Mouse (Mus musculus) ovary, postnatal 36 days (tissue): ENCODE results near the gene Klrd1.
"Not testable (repeated sequence)": the region's sequence is repeated elsewhere in the genome, so short reads cannot be mapped to it uniquely, and the experiment has no call there.

Experiments
- DNase-seq: peaks from one replicate; pipeline ENCODE4 v3.0.0; 2022; ENCODE audit warnings: low spot score, mixed read lengths

Gene Klrd1

DNA sequence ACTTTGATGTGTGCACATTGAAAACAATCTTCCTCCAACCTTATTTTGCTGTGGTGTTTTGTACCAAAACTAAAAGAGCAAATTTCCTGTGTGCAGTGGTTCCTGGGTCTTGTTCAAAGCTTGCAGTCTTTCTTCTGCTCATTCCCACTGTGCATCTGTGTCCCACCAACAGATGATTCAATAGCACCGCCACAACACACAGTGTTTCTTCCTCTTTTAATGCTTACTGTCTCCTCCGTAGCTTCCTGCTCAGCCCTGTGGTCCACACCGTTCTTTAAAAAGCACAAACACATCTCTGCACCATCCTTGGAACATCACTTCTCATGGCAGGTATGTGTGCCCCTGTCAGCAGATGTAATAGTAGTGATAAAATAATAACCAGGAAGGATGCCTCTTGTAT, at the start of gene Klrd1:
Gene Klrd1, plus strand, starts transcription at position 275 of the 400 bp plus-strand sequence.
- DNase-seq = no peak

DNA sequence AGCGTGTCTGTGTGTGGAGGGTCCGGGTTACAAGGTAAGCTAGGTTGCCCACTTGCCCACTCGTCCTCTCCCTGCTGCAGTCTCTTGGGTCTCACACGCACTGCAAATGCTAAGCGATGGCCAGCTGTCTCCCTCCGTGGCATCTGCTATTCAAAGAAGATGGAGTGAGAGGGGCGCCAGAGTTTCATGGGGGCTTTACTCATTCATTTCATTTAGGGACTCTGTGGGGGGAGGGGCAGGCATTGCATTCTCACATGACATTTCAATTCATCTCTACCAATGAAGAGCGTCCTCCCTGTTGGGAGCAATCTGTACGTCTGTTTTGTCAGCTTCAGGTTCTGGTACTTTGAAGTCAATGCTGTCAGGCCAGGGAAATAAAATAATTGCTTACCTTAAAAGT, 49.7 kb upstream of the Klrd1 start:
- DNase-seq = no peak

DNA sequence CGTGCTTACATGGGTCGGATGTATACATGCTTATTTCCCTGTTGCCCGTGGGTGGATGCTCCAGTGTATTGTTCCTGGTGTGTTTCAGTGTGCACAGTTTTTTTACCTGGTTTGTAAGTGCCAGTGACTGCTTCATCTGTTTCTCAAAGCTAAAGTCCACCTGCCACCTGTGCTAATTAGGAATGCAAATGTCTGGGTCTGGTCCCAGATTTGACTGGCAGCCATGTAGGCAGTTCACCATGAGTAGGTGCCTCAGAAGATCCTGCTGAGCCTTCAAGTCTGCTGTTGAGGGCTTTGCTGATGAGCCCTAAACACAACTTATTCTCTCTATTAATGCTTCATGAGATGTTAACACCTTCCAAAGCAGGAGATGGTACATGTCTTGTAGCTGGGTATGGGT, 49.0 kb upstream of the Klrd1 start:
- no peak for DNase-seq

DNA sequence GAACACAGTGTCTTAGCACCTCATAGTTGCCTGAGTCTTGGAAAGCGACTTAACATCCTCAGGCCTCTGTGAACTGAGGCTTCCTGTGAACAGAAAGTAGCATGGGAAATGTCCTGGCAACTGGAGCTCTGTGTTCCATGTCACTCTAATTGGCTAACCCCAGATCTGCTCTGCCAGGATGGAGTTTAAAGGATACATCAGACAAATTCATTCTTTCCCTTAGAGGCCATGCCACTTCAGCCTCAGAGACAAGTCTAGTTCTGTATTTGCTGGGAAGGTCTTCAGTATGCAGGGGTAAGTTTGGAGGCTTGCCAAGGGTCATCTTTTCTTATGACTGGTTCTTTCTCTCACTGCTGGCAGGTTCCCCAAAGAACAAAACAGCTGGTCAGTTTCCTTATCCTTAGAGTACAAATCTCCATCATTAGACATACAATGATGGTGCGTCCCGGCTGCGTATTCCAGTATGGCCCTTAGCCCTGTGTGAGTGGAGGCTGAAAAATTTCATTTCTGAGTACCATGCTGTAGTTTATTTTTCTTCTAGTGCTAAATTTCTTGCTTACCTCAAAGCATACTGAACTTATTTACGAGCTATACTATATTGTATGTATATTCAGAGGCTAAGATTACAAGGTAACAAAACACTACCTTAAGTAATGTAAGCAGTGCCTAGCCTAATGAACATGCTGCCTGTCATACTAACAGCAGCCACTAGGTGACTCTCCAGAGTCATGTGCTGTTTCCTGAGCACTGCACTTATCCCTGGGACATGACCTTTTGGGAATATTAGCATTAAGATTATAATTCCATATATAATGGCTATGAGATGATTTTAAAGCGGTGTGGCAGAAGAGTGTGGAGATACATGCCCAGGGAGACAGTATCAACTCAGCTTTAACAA, 47.6 kb upstream of the Klrd1 start:
- peak; percentile 46 for DNase-seq

DNA sequence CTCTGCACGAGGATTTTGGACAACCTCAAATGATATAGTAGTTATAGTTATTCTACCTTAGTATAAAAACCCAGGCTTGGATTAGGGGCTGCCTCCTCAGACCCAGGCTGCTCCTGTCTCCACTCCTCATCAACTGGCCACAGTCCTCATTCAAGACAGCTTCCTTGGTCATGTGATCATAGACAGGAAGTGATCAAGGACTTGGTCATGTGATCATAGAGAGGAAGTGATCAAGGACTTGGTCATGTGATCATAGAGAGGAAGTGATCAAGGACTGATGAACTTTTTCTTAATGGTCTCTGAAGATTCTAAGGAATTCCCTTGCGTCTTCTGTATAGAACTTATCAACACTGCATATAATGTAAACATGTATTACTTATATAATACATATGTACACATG, 44.3 kb upstream of the Klrd1 start:
- no peak for DNase-seq

DNA sequence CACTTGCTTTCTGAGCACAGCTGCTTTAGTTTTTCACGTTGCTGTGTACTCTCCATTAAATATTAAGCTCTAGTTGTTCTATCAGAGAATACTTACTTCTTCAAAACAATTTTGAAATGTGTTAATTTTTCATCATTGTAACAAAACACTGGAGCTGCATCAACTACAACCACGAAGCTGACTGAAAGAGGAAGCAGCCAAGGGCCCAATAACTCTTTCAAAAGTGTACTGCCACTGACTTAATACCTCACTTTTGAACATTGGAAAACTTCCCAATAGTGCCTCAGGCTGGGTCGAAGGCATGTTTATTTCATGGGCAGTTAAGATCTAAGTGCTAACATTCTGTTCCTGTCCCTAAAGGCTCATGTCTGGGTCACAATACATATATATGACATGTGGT, 43.6 kb upstream of the Klrd1 start:
- no peak for DNase-seq

DNA sequence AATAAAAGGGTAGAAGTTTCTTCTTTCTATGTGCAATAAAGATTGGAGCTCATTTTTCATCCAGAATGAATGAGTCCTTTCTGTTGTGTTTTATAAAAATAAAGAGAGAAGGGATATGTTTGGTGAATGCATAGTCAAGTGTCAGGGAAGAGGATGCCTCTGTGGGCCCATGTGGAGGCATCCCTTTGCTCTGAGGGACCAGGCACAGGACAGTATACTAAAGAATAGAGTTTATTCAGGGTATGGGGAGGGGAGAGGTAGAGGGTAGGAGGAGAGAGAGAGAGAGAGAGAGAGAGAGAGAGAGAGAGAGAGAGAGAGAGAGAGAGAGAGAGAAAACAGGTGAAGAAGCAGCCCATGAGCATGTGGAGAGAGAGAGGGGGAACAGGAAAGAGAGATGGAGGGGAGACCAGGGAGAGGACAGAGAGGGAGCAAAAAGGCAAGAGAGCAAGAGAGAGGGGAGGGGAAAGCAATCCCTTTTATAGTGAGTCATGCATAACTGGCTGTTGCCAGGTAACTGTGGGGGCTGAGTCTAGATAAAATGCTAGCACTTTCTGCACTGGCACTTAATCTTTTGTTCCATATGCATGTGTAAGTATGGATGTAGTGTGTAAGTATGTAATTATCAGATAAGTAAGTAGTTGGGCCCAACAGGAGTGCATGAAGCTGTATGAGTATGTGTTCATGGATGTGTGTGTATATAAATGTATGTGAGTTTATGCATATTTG, 34.1 kb upstream of the Klrd1 start:
- DNase-seq = no peak

DNA sequence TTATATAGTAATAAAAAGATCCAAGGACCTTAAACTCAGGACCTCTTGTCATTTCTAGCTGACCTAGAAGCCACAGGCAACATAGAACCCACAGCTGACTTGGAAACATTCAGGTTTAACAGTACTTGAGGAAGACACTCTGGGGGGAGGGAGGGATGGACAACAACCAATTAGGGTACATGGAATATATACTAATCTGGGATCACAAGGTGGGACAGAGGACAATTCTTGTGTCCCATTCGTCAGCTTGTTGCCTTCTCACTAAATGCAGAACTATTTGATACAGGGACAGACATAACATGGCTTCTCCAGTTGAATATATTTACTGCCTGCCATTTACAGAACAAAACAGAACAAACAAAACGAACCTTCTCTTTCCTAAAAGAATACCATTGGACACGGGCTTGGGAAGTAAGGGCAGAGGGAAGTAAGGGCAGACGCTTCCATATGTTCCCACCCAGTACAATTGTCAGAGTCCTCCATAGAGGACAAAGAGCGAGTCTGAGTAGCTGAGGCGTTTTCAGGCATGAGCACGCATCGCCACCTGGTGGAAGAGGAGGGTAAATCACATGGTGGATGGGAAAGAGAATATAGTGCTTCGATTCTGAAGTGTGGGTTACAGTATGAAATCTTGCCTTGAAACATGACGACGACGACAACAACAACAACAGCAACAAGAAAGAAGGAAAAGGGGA, 32.5 kb upstream of the Klrd1 start:
- DNase-seq = peak; percentile 60

DNA sequence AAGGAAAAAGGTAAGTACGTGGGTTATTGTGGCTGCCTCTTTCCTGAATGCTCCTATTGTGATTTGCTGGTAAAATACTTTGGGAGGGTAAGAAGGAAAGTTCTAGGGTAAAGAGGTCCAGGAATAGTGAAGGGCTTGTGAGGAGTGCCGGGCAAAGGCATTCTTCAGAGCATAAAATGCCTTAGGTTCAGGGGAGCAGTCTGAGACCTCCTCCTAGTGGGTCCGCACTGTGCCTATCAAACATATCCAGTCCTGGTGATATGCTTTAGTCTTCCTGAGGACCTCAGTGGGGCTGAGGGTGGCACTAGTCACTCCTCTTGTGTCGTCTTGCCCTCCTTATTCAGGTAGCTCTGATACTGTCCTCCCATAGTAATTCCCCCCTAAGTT, 31.9 kb upstream of the Klrd1 start:
- no peak for DNase-seq

DNA sequence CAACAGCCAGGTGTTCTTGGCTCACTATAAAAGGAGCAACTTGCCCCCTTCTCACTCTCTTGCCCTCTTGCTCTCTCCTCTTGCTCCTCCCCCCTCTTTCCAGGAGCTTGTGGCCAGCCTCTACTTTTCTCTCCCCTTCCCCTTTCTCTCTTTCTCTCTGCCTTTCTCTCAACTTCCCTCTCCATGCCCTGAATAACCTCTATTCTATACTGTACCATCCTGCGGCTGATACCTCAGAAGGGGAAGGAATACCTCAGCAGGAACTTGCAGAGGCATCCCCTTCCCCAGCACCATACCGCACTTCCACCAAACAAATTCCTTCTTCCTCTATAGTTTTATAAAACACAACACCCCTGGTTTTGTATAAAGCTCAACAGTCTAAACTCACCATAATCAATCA, 26.3 kb upstream of the Klrd1 start:
- DNase-seq = no peak

DNA sequence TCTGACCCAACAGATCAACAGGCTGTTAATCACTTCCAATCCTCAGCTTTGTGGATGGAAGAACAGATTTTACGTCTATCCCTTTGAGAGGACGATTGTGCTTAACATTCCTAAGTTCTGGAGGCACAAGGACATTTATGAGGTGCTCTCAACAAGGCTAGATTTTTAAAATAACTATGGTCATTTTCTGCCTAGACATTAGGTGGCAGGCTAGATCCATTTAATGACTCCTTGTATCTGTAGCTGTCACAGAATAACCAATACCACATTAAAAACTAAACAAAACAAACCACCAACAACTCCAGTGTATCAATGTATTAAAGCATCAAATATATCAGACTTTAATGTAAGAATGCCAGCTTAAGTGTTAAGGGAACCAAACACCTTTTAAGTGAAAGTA, 16.3 kb upstream of the Klrd1 start:
- no peak for DNase-seq

DNA sequence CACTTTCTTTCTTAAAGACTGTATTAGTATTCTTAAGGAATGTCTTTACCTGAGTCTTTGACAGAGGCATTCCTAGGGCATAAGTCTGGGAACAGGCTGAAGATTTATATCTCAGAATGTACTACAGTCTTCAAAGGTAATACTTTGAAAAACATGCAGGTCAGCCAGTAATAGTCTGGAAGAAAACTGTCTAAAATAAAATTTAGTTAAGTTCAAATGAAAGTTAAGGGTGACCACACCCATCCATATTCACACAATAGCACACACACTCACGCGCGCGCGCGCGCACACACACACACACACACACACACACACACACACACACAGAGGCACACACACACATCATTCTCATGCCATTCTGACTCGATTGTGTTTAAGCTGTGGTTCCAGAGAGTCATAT, 14.0 kb upstream of the Klrd1 start, which contains the start of gene Klre1:
Gene Klre1, plus strand, starts transcription at position 301 of the 400 bp plus-strand sequence.
- no peak for DNase-seq

DNA sequence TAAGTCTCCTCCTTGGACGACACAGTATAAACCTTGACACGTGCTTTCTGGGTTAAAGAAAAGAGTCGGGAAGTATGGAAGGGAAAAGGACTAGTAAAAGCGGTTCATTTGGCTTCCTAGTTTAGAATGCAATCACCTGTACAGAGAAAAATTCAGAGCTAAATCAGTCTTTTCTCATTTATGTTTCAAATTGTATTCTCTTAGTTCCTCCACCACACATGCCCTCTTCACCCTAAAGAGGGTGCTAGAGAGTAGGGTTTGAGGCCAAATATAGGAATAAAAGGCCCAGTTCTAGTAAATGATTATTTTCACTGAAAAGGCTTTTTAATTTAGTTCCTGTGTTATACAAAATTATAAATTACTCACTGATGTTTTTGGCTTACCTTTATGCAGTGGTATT, 10.3 kb upstream of the Klrd1 start:
- DNase-seq = no peak

DNA sequence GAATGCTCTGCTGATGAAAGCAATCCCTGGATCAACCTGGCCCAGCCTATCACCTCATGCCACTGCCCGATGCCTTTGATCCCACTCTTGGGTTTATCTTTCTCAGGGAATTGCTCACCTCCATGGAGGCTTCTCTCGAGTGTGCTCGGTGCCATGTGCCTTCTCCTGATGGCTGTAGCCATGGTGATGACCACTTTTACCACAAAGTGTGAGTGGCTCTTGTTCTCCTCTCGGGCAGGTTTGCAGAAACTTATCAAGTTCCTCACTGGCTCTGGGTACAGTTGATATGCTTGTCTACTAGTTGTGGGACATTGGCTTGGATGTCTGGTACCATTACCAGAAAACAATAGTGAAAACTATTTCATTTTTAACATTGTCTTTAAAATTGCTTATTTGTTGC, 9.7 kb upstream of the Klrd1 start:
- no peak for DNase-seq

DNA sequence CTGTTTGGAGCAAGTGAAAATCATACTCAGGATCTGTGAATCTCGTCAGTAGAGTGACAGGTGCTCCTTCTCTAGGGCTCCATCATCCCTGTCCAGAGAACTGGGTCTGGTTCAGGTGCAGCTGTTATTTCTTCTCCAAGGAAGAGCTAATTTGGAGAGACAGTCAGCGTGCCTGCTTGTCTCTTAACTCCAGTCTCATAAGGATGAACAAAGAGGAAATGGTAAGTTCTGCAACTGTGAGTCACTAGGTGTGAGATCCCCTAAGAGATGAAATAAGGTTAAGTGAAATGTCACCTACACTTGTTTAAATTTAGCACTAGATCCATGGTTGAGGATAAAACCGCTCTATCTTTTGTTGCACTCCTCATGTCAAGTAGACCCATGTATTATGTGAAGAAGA, 8.6 kb upstream of the Klrd1 start:
- DNase-seq = no peak

DNA sequence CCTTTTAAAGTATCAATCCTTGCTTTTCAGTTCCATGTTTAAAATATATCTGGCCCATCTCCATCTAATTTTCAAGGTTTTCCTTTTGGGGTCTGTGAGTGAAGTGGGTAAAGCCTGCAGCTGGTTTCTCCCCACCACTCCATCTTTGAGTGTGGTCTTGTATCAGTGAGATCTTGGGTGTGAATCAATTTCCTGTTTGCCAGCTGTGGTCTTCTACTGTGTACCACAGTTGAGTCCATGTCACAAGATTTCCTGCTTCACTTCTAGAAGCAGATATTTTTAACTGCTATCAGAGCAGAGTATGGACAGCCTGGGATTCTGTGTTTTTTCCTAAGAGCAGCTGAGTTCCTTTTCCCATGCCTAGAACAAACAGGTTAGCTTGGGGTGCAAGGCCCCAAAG, 16.8 kb downstream of the Klrd1 start:
- DNase-seq = no peak

DNA sequence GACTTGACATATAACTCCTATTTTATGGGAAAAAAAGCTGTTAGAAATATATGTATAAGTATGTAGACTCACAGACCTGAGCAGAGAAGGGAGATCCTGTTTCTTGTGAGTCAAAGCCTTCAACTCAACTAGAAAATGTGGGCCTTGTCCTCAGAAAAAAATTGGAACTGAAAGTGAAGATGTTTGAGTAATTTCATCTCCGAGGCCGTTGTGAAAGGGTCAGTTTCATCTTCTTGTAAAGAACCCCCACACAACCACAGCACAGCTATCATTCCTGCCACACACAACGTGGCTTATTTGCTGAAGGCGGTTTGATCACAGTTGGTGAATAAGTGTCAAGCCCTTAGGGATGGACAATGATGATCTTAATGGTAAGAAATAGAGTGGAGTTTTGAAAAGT, 32.2 kb downstream of the Klrd1 start, which contains the start of gene Klrk1:
Gene Klrk1, minus strand, starts transcription at position 130 of the 400 bp plus-strand sequence.
- DNase-seq = no peak

DNA sequence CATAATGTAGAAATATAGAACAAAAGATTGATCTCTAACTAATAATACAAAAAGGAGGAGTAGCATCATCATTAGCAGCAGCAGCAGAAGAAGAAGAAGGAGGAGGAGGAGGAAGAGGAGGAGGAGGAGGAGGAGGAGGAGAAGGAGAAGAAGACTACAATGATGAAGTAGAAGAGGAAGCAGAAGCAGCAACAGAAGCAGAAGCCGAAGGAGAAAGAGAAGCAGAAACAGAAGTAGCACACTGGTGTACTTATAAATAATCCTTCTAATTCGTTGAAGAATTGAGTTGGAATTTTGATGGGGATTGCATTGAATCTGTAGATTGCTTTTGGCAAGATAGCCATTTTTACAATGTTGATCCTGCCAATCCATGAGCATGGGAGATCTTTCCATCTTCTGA, 39.5 kb downstream of the Klrd1 start:
- not testable (repeated sequence) for DNase-seq

DNA sequence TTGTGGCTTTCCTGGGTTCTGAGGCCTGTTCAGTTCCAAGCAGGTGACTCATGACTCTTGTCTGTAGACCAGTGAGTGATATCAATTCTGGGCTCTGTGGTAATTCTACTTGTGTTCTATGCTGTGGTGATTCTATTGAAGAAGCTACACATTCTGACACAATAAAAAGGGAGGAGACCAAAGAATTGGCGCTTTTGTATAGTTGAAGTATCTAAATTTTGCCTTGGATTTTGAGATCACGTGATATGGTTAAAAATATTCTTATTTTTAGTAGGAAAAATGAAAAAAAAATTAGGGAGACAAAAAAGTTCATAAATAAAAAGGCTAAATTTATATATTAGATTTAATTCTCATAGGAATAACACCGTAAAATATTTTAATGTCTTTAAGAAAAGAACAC, 51.7 kb downstream of the Klrd1 start, which contains the start of gene Klrc3:
Gene Klrc3, minus strand, starts transcription at position 101 of the 400 bp plus-strand sequence.
- not testable (repeated sequence) for DNase-seq

DNA sequence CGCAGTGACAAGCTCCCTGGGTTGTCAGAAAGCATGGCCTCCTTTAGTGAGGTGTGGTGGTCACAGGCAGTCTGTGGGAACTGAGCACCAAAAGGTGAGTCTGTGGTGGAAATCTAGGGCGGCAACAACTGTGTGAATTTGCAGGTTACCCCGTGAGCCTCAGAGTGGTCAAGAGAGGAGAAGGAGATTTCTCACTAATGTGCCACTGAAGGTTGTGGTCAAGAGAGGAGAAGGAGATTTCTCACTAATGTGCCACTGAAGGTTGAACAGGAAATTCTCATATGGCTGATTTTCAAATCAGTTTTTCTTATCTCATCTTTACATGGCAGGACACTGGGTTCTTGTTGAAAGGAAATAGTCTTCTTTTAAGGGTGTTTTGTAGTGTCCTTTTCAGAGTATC, 52.5 kb downstream of the Klrd1 start:
- not testable (repeated sequence) for DNase-seq
